ENCODE assay signal across 24 mouse cellular contexts in genomic region chr2:26062742-26063427, GRCm38 (mm10). TPM values are rescaled to one million over a fixed set of nuclear protein-coding genes. Genes with fewer than 3 reads are reported as not detected.
DNase-seq lines count a peak whose midpoint lies in the region; ATAC-seq and TF ChIP-seq lines count a peak whose summit lies in the region.
"Had no signal": no experiment of that assay in that cellular context is flagged by ENCODE, and none has a peak within 500 bp of the region (broad histone marks: within the 10 kb centered on the region; RNA-seq: fewer than 3 reads in every experiment).

No protein-coding gene starts in this region.

- peaks cover 33% of the 10 kb centered on the region; the same call in 1 of the 2 replicates for H3K27me3 ChIP-seq in heart, embryonic 10.5 days (ENCODE audit: insufficient read depth, poor library complexity, severe bottlenecking)
- no peaks in the 10 kb centered on the region for H3K27me3 ChIP-seq in heart, embryonic 11.5 days (ENCODE audit: control insufficient read depth, insufficient read depth, low read length)
- H3K27me3 ChIP-seq in midbrain, embryonic 11.5 days (ENCODE audit: control insufficient read depth, insufficient read depth, low read length): no peaks in the 10 kb centered on the region
- H3K27me3 ChIP-seq in midbrain, embryonic 16.5 days (ENCODE audit: control insufficient read depth, insufficient read depth, low read depth, low read length): no peaks in the 10 kb centered on the region
- H3K27me3 ChIP-seq in liver, embryonic 14.5 days (ENCODE audit: control insufficient read depth, insufficient read depth, low read length): no peaks in the 10 kb centered on the region
- H3K27me3 ChIP-seq: embryonic facial prominence, embryonic 13.5 days; forebrain, embryonic 12.5 days; hindbrain, embryonic 15.5 days had no signal

- TF ChIP-seq CTCF in liver, embryonic 14.5 days (IDR thresholded peaks at IDR 0.05; ENCODE audit: low read depth): no peak
- TF ChIP-seq CTCF in olfactory bulb, adult 2 months (IDR thresholded peaks at IDR 0.05; ENCODE audit: insufficient read depth, low read depth, low read length): no peak

- DNase-seq in heart, embryonic 10.5 days (ENCODE audit: low spot score): no peak
- peak; percentile 47 for DNase-seq in midbrain, embryonic 11.5 days (ENCODE audit: low spot score, missing footprints)
- DNase-seq in liver, embryonic 14.5 days (ENCODE audit: low read depth in 3 of 3, low spot score in 3 of 3): no peak
- DNase-seq in kidney, adult 9 months: no peak
- DNase-seq in ovary, postnatal 36 days (ENCODE audit: low spot score): no peak
- DNase-seq: adrenal gland, adult 8-10 months; adrenal gland, postnatal 25 days; cerebellum, adult 11-12 months; cerebellum, adult 8-10 months; cerebellum, postnatal 10 days; cerebellum, postnatal 36 days; embryo, embryonic 11 days; gastrocnemius, postnatal 25 days; heart, adult 18-20 months had no signal

- ATAC-seq in heart, embryonic 11.5 days (replicated peaks; ENCODE audit: insufficient number of reproducible peaks, low FRiP score, low TSS enrichment): no peak
- ATAC-seq in midbrain, embryonic 11.5 days (ENCODE audit: low FRiP score): no peak
- ATAC-seq in midbrain, embryonic 16.5 days: no peak
- ATAC-seq in liver, embryonic 14.5 days (ENCODE audit: insufficient read depth): peak; percentile 75
- ATAC-seq: CD4-positive, CD25-positive, alpha-beta regulatory T cell, adult 4 months; forebrain, embryonic 15.5 days had no signal

- no peak overlapping the region for H3K9ac ChIP-seq in heart, embryonic 11.5 days (ENCODE audit: low read depth, low read length)
- no peak overlapping the region for H3K9ac ChIP-seq in midbrain, embryonic 11.5 days (ENCODE audit: low read length)
- H3K9ac ChIP-seq in midbrain, embryonic 16.5 days (ENCODE audit: low read depth, low read length): no peak overlapping the region
- H3K9ac ChIP-seq in liver, embryonic 14.5 days (replicated peaks): peak overlapping the region; percentile 6
- H3K9ac ChIP-seq: embryonic facial prominence, embryonic 13.5 days; forebrain, embryonic 12.5 days; forebrain, embryonic 15.5 days; hindbrain, embryonic 12.5 days; hindbrain, embryonic 15.5 days had no signal

- WGBS in heart, embryonic 10.5 days: 68% methylated on average over 13 of the region's 13 CpGs
- 67% methylated on average over 13 of the region's 13 CpGs for WGBS in heart, embryonic 11.5 days (ENCODE audit: insufficient replicate concordance)
- WGBS in midbrain, embryonic 11.5 days: 74% methylated on average over 13 of the region's 13 CpGs
- 79% methylated on average over 13 of the region's 13 CpGs for WGBS in midbrain, embryonic 16.5 days
- WGBS in liver, embryonic 14.5 days (ENCODE audit: insufficient replicate concordance): 37% methylated on average over 13 of the region's 13 CpGs
- 64% methylated on average over 13 of the region's 13 CpGs for WGBS in olfactory bulb, adult 2 months

- TF ChIP-seq EP300 in liver, embryonic 14.5 days (IDR thresholded peaks at IDR 0.05; ENCODE audit: low read depth): no peak

- H3K9me3 ChIP-seq in heart, embryonic 10.5 days: no peaks in the 10 kb centered on the region
- H3K9me3 ChIP-seq in heart, embryonic 11.5 days (replicated peaks; ENCODE audit: control insufficient read depth, low read length): no peaks in the 10 kb centered on the region
- no peaks in the 10 kb centered on the region for H3K9me3 ChIP-seq in midbrain, embryonic 11.5 days (ENCODE audit: control insufficient read depth, low read length)
- no peaks in the 10 kb centered on the region for H3K9me3 ChIP-seq in midbrain, embryonic 16.5 days (replicated peaks; ENCODE audit: control insufficient read depth, low read length, poor library complexity, severe bottlenecking)
- no peaks in the 10 kb centered on the region for H3K9me3 ChIP-seq in liver, embryonic 14.5 days (ENCODE audit: control insufficient read depth, low read length)
- H3K9me3 ChIP-seq: embryonic facial prominence, embryonic 10.5 days; embryonic facial prominence, embryonic 13.5 days; forebrain, embryonic 12.5 days; forebrain, embryonic 15.5 days; hindbrain, embryonic 12.5 days; hindbrain, embryonic 15.5 days had no signal

- H3K36me3 ChIP-seq in heart, embryonic 10.5 days: no peaks in the 10 kb centered on the region
- H3K36me3 ChIP-seq in heart, embryonic 11.5 days (ENCODE audit: control insufficient read depth, insufficient read depth, low read length): no peaks in the 10 kb centered on the region
- H3K36me3 ChIP-seq in midbrain, embryonic 11.5 days (ENCODE audit: control insufficient read depth, insufficient read depth, low read length): no peaks in the 10 kb centered on the region
- peaks cover 4% of the 10 kb centered on the region for H3K36me3 ChIP-seq in midbrain, embryonic 16.5 days (ENCODE audit: control insufficient read depth, insufficient read depth, low read length)
- no peaks in the 10 kb centered on the region for H3K36me3 ChIP-seq in liver, embryonic 14.5 days (replicated peaks; ENCODE audit: control insufficient read depth, insufficient read depth, low read depth)
- H3K36me3 ChIP-seq: embryonic facial prominence, embryonic 10.5 days; forebrain, embryonic 15.5 days; hindbrain, embryonic 15.5 days had no signal

- H3K4me1 ChIP-seq in heart, embryonic 10.5 days: peaks cover 40% of the 10 kb centered on the region
- peaks cover 10% of the 10 kb centered on the region for H3K4me1 ChIP-seq in heart, embryonic 11.5 days (ENCODE audit: control insufficient read depth, insufficient read depth, low read length)
- no peaks in the 10 kb centered on the region; the same call in 1 of the 2 replicates for H3K4me1 ChIP-seq in midbrain, embryonic 11.5 days (ENCODE audit: control insufficient read depth, insufficient read depth, low read length)
- H3K4me1 ChIP-seq in midbrain, embryonic 16.5 days (ENCODE audit: control insufficient read depth, insufficient read depth, low read length): no peaks in the 10 kb centered on the region
- peaks cover 27 to 35% of the 10 kb centered on the region in 2 experiments for H3K4me1 ChIP-seq in liver, embryonic 14.5 days (replicated peaks; ENCODE audit: control insufficient read depth in 2 of 2, insufficient read depth in 2 of 2, low read length in 1 of 2)
- H3K4me1 ChIP-seq in olfactory bulb, adult 2 months (ENCODE audit: control insufficient read depth, insufficient read depth, low read length): peaks cover 77% of the 10 kb centered on the region

- no peak for TF ChIP-seq POLR2A in olfactory bulb, adult 2 months (IDR thresholded peaks at IDR 0.05; ENCODE audit: insufficient read depth, low read depth, low read length)

- H3K27ac ChIP-seq in heart, embryonic 10.5 days: 0 out of 2 replicates have a peak overlapping the region, but pooled peaks have one; percentile 16
- no peak overlapping the region for H3K27ac ChIP-seq in heart, embryonic 11.5 days (ENCODE audit: low read depth, low read length)
- no peak overlapping the region for H3K27ac ChIP-seq in midbrain, embryonic 11.5 days (ENCODE audit: low read depth, low read length)
- H3K27ac ChIP-seq in midbrain, embryonic 16.5 days (ENCODE audit: low read length): no peak overlapping the region
- peak overlapping the region; percentile 44 for H3K27ac ChIP-seq in liver, embryonic 14.5 days
- H3K27ac ChIP-seq in olfactory bulb, adult 2 months (ENCODE audit: insufficient read depth, low read depth, low read length): peak overlapping the region; percentile 95
- H3K27ac ChIP-seq: embryonic facial prominence, embryonic 10.5 days; embryonic facial prominence, embryonic 13.5 days; forebrain, embryonic 12.5 days; forebrain, embryonic 15.5 days; hindbrain, embryonic 12.5 days; hindbrain, embryonic 15.5 days had no signal

- H3K4me3 ChIP-seq in heart, embryonic 10.5 days: no peak overlapping the region
- H3K4me3 ChIP-seq in heart, embryonic 11.5 days (ENCODE audit: low read depth, low read length): no peak overlapping the region
- no peak overlapping the region for H3K4me3 ChIP-seq in midbrain, embryonic 11.5 days (ENCODE audit: low read depth, low read length)
- no peak overlapping the region for H3K4me3 ChIP-seq in midbrain, embryonic 16.5 days (ENCODE audit: low read depth, low read length)
- H3K4me3 ChIP-seq in liver, embryonic 14.5 days (ENCODE audit: insufficient read depth in 1 of 2, low read depth in 2 of 2, low read length in 2 of 2): no peak overlapping the region
- no peak overlapping the region for H3K4me3 ChIP-seq in olfactory bulb, adult 2 months (ENCODE audit: insufficient read depth, low read depth, low read length)
- H3K4me3 ChIP-seq: embryonic facial prominence, embryonic 10.5 days; embryonic facial prominence, embryonic 13.5 days; forebrain, embryonic 12.5 days; forebrain, embryonic 15.5 days; hindbrain, embryonic 12.5 days; hindbrain, embryonic 15.5 days had no signal

- no peak overlapping the region for H3K4me2 ChIP-seq in heart, embryonic 11.5 days
- H3K4me2 ChIP-seq in midbrain, embryonic 11.5 days: no peak overlapping the region
- H3K4me2 ChIP-seq in midbrain, embryonic 16.5 days (ENCODE audit: low read length): no peak overlapping the region
- H3K4me2 ChIP-seq in liver, embryonic 14.5 days (ENCODE audit: low read depth): peak overlapping the region; percentile 20
- H3K4me2 ChIP-seq: embryonic facial prominence, embryonic 13.5 days; forebrain, embryonic 12.5 days; forebrain, embryonic 15.5 days; hindbrain, embryonic 12.5 days; hindbrain, embryonic 15.5 days had no signal

RNA-seq across cellular contexts. Expression of gene Ubac1, which starts 41.3 kb away (rescaled TPM):
- 116 and 127 TPM in 2 replicates for polyA plus RNA-seq in heart, embryonic 10.5 days (2016; fragmentation: Nextera tagmentation; extraction: Ambion mirVana)
- polyA plus RNA-seq in heart, embryonic 11.5 days (2014; fragmentation: Nextera tagmentation; extraction: Ambion mirVana): 136 and 141 TPM in 2 replicates
- 96.1 and 101 TPM in 2 replicates for polyA plus RNA-seq in midbrain, embryonic 11.5 days (2014; fragmentation: Nextera tagmentation; extraction: Ambion mirVana)
- 130 and 144 TPM in 2 replicates for polyA plus RNA-seq in midbrain, embryonic 16.5 days (2015; fragmentation: Nextera tagmentation; extraction: Ambion mirVana)
- polyA plus RNA-seq in liver, embryonic 14.5 days (2012; rRNA removed): 259 and 320 TPM in 2 replicates
- polyA plus RNA-seq in liver, embryonic 14.5 days (2014; fragmentation: Nextera tagmentation; extraction: Ambion mirVana): 504 and 526 TPM in 2 replicates
- polyA plus RNA-seq in olfactory bulb, adult 2 months (2012; ENCODE audit: insufficient read depth, insufficient read length, low replicate concordance, missing spikeins): not detected in 2 replicates

Comparison
In these comparisons a context has a peak if more than half of its experiments do, and no peak if none do; other contexts are left out.
1. H3K27ac ChIP-seq: peak in heart, embryonic 10.5 days (single experiment), liver, embryonic 14.5 days (single experiment) and olfactory bulb, adult 2 months (single experiment); none in heart, embryonic 11.5 days (single experiment), midbrain, embryonic 11.5 days (single experiment) and midbrain, embryonic 16.5 days (single experiment).
2. RNA of gene Ubac1, which starts 41.3 kb away (polyA plus RNA-seq): 259 to 526 TPM in liver, embryonic 14.5 days, 130 to 144 TPM in midbrain, embryonic 16.5 days, 136 to 141 TPM in heart, embryonic 11.5 days, 116 to 127 TPM in heart, embryonic 10.5 days and 96.1 to 101 TPM in midbrain, embryonic 11.5 days; not detected in olfactory bulb, adult 2 months; every median in the first group is over 10 times any median in the second.